Mouse (Mus musculus) mouse embryonic stem cell (cell line): ENCODE results near the gene Ankmy1.

Source experiments
- in situ Hi-C, 2 experiments: fragments of 300-500 bp; cut with MboI; formaldehyde crosslinking; loops; 1 replicate in 1 of 2; 3 replicates in 1 of 2; pipeline ENCODE4 v1.14.3; 2019 to 2020; ENCODE audit warnings: low sequenced_read_pairs in 2 of 2, low pct_unique_long_range_greater_than_20kb in 1 of 2, mixed read lengths in 1 of 2; ENCODE audit not compliant: unreplicated experiment in 1 of 2

The Ankmy1 gene

GRCm38 (mm10) chr1:92840231-92840890 lies 62.3 kb downstream of the Ankmy1 start:
- in situ Hi-C loops, result loop anchor here in 1 of 2 experiments (10.0 kb wide), 1 partner anchor 54 kb away; no protein-coding TSS in a partner anchor

- in situ Hi-C loops, result loop anchor here (5.0 to 10.0 kb wide), 3 partner anchors 132 to 192 kb away; partner anchors contain the start of gene Otos (in 1 of the 2)
Measured at GRCm38 (mm10) chr1:92839211-92839610, 63.5 kb downstream of the Ankmy1 start.

- in situ Hi-C loops, result loop anchor here (5.0 to 10.0 kb wide), 3 partner anchors 131 to 191 kb away; partner anchors contain the start of gene Otos (in 1 of the 2)
Measured at GRCm38 (mm10) chr1:92837931-92838833, 64.5 kb downstream of the Ankmy1 start.

GRCm38 (mm10) chr1:92833987-92834706 lies 68.6 kb downstream of the Ankmy1 start:
- in situ Hi-C loops, result loop anchor here in 1 of 2 experiments (10.0 kb wide), 1 partner anchor 129 kb away; no protein-coding TSS in a partner anchor

- in situ Hi-C loops, result loop anchor here in 1 of 2 experiments (10.0 kb wide), 1 partner anchor 128 kb away; no protein-coding TSS in a partner anchor
Measured at GRCm38 (mm10) chr1:92832011-92833010, 70.4 kb downstream of the Ankmy1 start.

GRCm38 (mm10) chr1:92831188-92832001 lies 71.3 kb downstream of the Ankmy1 start, which contains the start of gene Gpc1:
Gene Gpc1, plus strand, starts transcription at chr1:92831645.
- in situ Hi-C loops, result loop anchor here in 1 of 2 experiments (10.0 kb wide), 1 partner anchor 127 kb away; no protein-coding TSS in a partner anchor

- in situ Hi-C loops, result loop anchor here in 1 of 2 experiments (10.0 kb wide), 1 partner anchor 126 kb away; no protein-coding TSS in a partner anchor
Measured at GRCm38 (mm10) chr1:92830626-92831187, 72.0 kb downstream of the Ankmy1 start.

- in situ Hi-C loops, result no loop called here
Measured at GRCm38 (mm10) chr1:92815756-92816294, 86.9 kb downstream of the Ankmy1 start.

- in situ Hi-C loops, result no loop called here
Measured at GRCm38 (mm10) chr1:92815100-92815499, 87.6 kb downstream of the Ankmy1 start.

- in situ Hi-C loops, result no loop called here
Measured at GRCm38 (mm10) chr1:92814319-92814718, 88.4 kb downstream of the Ankmy1 start.
